Mouse (Mus musculus) midbrain, embryonic 16.5 days (tissue): ENCODE measurements around the gene D130043K22Rik. TPM values are rescaled to one million over a fixed set of nuclear protein-coding genes. Genes with fewer than 3 reads are reported as not detected.

Experiments
- ATAC-seq: fragments of 200-750 bp; cut with Nextera tagmentation; 2 replicates; pipeline ENCODE4 v1.8.0; 2017; ENCODE audit warnings: moderate TSS enrichment
- H3K27ac ChIP-seq: fragments of 300-500 bp; sonication (generic); 2 replicates; pipeline ENCODE4 v1.5.1; 2014; ENCODE audit warnings: mild to moderate bottlenecking, low read length, mixed read lengths
- H3K27me3 ChIP-seq: fragments of 300-500 bp; sonication (generic); 2 replicates; pipeline ENCODE4 v1.6.1; 2014; ENCODE audit warnings: low read depth, low read length, mixed read lengths; ENCODE audit not compliant: control insufficient read depth, insufficient read depth
- H3K36me3 ChIP-seq: fragments of 300-500 bp; sonication (generic); 2 replicates; pipeline ENCODE4 v1.6.1; 2014; ENCODE audit warnings: mild to moderate bottlenecking, low read length, moderate library complexity, mixed read lengths; ENCODE audit not compliant: control insufficient read depth, insufficient read depth
- H3K4me1 ChIP-seq: fragments of 300-500 bp; sonication (generic); 2 replicates; pipeline ENCODE4 v1.6.1; 2014; ENCODE audit warnings: mild to moderate bottlenecking, low read length, mixed read lengths; ENCODE audit not compliant: control insufficient read depth, insufficient read depth
- H3K4me2 ChIP-seq: fragments of 300-500 bp; sonication (generic); 2 replicates; pipeline ENCODE4 v1.6.1; 2014; ENCODE audit warnings: mild to moderate bottlenecking, low read length, mixed read lengths
- H3K4me3 ChIP-seq: fragments of 300-500 bp; sonication (generic); 2 replicates; pipeline ENCODE4 v1.5.1; 2014; ENCODE audit warnings: low read depth, mild to moderate bottlenecking, low read length, moderate library complexity, mixed read lengths
- H3K9ac ChIP-seq: fragments of 300-500 bp; sonication (generic); 2 replicates; pipeline ENCODE4 v1.6.1; 2014; ENCODE audit warnings: low read depth, low read length, mixed read lengths
- H3K9me3 ChIP-seq: fragments of 300-500 bp; sonication (generic); replicated peaks from 2 replicates; pipeline ENCODE4 v1.6.1; 2014; ENCODE audit warnings: mild to moderate bottlenecking, low read length, mixed read lengths; ENCODE audit not compliant: control insufficient read depth, poor library complexity, severe bottlenecking
- WGBS: fragments of 180-500 bp; shearing (Covaris S2); extraction: QIAGEN DNeasy Blood & Tissue Kit; methylation state at CpG from one replicate; pipeline ENCODE4 v1.1.7; 2014; 5-methylcytosine and 5-hydroxymethylcytosine counted together
- polyA plus RNA-seq: library from polyadenylated mRNA; unstranded; fragments of >200 nt; fragmentation: Nextera tagmentation; extraction: Ambion mirVana; gene quantifications from 2 replicates; pipeline ENCODE4 v1.2.1, GENCODE M21; 2015

Gene D130043K22Rik
- polyA plus RNA-seq, 1 experiment from 2014 or later = 10.2 TPM

DNA sequence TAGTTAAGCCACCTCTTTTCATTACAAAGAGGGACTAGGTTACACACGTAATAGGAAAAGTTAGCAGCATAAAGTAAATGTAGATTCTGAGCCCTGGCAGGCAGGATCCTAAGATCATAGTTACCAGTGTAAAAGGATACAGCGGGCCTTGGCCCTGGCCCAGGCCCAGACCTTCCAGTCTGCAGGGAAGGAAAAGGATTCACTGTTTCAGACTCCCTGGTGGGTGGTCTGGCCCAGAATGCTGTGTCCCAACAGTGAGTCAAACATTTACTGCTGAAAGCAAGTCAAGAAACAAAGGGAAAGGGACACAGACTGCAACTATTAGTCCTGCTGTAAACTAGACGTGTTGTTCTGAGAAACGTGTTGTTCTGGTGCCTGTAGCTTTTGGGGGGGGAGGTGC, 100.6 kb downstream of the D130043K22Rik start:
- ATAC-seq = no peak
- Histone ChIP-seq H3K9ac (no peak overlapping the region), H3K4me3 (no peak overlapping the region), H3K27me3 (no peaks in the 10 kb centered on the region), H3K27ac (no peak overlapping the region), H3K4me1 (no peaks in the 10 kb centered on the region), H3K9me3 (no peaks in the 10 kb centered on the region), H3K4me2 (no peak overlapping the region), H3K36me3 (no peaks in the 10 kb centered on the region)
- 27% methylated on average over 4 of the region's 4 CpGs for WGBS

DNA sequence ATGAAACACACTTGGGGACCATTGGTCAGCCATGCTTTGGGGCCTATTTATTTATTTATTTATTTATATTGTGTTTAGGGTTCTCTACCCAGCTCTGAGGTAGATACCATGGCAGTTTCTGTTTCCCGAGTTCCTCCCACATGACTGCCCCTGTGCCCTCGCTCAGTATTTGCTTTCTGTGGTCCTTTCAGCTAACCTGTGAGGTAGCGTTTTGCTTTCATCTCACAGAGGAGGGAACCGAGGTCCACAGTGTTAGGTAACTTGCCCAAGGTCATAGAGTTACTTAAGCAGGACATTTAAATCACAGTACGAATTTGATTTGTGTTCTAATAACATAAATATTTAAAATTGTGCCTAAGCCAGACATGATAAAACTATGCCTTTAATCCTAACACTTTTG, 102.2 kb downstream of the D130043K22Rik start:
- Histone ChIP-seq H3K4me1 (no peaks in the 10 kb centered on the region), H3K27me3 (no peaks in the 10 kb centered on the region), H3K36me3 (no peaks in the 10 kb centered on the region), H3K4me3 (no peak overlapping the region), H3K9me3 (no peaks in the 10 kb centered on the region), H3K9ac (no peak overlapping the region), H3K27ac (no peak overlapping the region), H3K4me2 (no peak overlapping the region)
- WGBS = 92% methylated on average over 5 of the region's 5 CpGs
- no peak for ATAC-seq

- WGBS = 93% methylated on average over 6 of the region's 6 CpGs
Observed at GRCm38 (mm10) chr13:24948870-24949269, 103.9 kb downstream of the D130043K22Rik start.

More at GRCm38 (mm10) chr13:24948870-24949269, 103.9 kb downstream of the D130043K22Rik start:
- H3K4me1 ChIP-seq = no peaks in the 10 kb centered on the region
- ATAC-seq = no peak
- H3K36me3 ChIP-seq = no peaks in the 10 kb centered on the region
- H3K9ac ChIP-seq = no peak overlapping the region
- H3K4me2 ChIP-seq = no peak overlapping the region
- H3K27ac ChIP-seq = no peak overlapping the region
- no peaks in the 10 kb centered on the region for H3K27me3 ChIP-seq
- H3K4me3 ChIP-seq = no peak overlapping the region
- H3K9me3 ChIP-seq = no peaks in the 10 kb centered on the region

Other genes starting within 250 kb of the D130043K22Rik start
- gene Armh2, start 103.9 kb upstream of the D130043K22Rik start, polyA plus RNA-seq = not detected in 2 replicates
- 11.0 and 13.6 TPM in 2 replicates for gene Gmnn, start 83.2 kb upstream of the D130043K22Rik start, polyA plus RNA-seq
- 19.8 and 25.9 TPM in 2 replicates for gene BC005537, start 43.5 kb upstream of the D130043K22Rik start, polyA plus RNA-seq
- 49.6 and 53.3 TPM in 2 replicates for gene Acot13, start 13.6 kb upstream of the D130043K22Rik start, polyA plus RNA-seq
- gene Tdp2, start 13.5 kb upstream of the D130043K22Rik start, polyA plus RNA-seq = 26.5 and 32.0 TPM in 2 replicates
- 12.8 and 14.0 TPM in 2 replicates for gene Aldh5a1, start 92.5 kb downstream of the D130043K22Rik start, polyA plus RNA-seq
- 2.8 and 3.5 TPM in 2 replicates for gene Gpld1, start 98.0 kb downstream of the D130043K22Rik start, polyA plus RNA-seq
- 14.9 and 19.3 TPM in 2 replicates for gene Mrs2, start 175.2 kb downstream of the D130043K22Rik start, polyA plus RNA-seq
- 3.9 and 4.8 TPM in 2 replicates for gene Dcdc2a, start 210.9 kb downstream of the D130043K22Rik start, polyA plus RNA-seq